Mouse (Mus musculus): Measurements from ENCODE around the gene Zfyve26. TPM values are rescaled to one million over a fixed set of nuclear protein-coding genes. Genes with fewer than 3 reads are reported as not detected.

Gene Zfyve26
- 11.5 and 16.1 TPM in 2 replicates for polyA plus RNA-seq (2012; rRNA removed)

DNA sequence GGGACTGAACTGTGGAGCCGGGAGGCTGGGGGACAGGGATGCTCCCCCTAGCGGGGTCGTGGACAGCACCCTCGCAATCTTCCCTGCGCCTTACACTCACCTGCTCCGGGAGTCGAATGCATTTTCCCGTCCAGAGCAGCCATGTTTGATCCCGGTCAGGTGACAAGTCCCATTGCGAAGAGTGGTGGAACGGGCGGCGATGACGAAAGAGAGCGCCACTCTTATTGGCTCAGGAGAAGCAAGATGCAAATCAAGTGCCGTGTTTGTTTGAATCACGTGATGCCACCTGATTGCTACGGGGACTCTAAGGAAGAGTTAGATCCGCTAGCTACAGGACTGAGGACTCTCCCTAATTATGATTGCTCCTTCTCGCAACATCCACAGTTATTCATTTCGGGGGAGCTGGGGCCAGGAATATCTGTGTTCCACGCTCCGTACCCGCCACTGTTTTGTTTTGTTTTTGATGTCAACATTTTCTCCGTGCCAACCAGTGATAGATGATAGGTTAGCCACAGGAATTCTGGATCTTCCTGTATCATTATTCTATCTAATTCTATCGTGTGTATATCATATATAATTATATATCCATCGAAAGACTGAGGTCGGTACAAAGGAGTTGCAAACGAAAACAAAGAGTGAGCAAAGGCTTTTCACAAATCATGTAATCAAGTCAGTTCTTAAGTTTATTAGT lies at the start of gene Zfyve26:
Zfyve26 (minus strand) TSS at position 179 of the 691 bp plus-strand sequence.

DNA sequence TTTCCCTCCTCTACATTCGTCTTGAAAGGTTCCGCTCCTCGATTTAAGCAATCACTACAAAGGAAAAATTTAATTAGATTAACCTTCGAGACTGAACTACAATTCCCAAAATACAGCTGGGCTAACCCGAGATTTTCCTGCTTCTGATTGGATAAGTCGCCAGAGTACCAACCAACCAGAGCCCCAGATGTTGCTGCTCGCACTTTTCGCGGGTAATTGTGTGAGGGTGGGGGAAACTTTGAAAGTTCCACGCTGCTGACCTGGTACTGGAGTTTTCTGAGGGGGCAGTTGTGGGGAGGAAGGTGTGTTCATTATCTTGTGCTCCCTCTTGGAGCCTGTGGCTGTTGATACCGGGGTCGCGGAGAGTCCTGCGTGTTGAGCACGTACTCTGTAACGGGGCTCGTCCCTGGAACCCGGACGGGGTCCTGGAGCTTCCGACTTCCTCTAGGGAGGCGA lies 1.0 kb upstream of the Zfyve26 start, which contains the start of gene Rad51b:
Rad51b (plus strand) TSS at position 162 of the 456 bp plus-strand sequence.

DNA sequence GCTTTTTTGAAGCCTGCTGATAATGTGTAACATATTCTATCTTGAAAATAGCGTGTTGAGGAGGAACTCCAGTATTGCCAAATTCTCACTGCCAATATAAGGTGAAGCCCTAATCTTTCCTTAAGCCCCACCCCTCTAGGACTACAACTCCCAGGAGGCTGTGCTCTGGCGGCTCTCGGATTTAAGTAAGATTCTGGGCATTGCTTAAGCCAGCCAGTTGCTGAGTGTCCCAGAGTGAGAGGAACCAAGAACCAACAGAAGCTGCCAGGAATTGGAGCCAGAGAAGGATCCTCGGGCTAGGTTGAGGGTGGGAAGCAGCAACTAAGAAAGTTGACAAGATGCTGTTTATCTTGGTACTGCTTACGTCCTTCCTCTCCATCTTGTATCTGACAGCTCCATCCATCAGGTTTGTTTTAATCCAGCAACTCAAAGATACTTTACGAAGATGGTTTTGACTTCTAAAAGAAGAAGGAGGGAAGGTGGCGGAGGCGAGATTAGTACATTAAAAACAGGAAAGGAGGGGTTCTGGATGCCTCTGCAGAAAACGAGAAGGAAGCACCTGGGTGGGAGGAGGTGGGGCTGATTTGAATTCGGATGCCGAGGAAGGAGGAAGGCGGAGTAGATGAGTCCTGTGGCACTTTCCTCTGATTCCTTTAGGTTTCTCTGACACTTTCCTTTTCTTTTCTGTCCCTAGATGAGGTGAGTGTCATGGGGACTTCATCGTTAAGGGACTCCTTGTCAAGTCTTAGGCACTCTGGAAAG lies 87.2 kb downstream of the Zfyve26 start, which contains the start of gene Rdh12:
Rdh12 (plus strand) TSS at position 212 of the 762 bp plus-strand sequence.

DNA sequence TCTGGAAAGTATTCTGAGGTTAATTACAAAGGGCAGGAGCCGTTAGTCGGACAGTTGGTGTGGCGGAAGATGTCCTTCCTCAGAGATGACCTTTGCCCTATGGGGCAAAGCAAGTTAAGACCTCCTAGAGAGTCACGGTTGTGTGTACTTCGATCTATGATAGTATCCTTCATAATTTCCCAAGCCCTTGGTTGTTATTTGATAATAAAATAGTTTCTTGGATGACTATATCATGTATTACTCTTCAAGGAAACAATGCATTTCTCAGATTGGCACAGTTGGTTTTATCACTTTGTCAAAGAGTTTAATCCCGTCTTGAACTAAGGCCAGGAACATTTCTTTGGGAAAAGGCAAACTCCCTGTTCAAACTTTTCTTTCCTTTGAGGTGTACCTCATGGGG lies 103.9 kb downstream of the Zfyve26 start, which contains the start of gene Rdh11:
Rdh11 (minus strand) TSS at position 101 of the 400 bp plus-strand sequence.

Other genes starting within 250 kb of the Zfyve26 start
- 14.6 and 18.7 TPM in 2 replicates for gene Pigh, start 206.7 kb downstream of the Zfyve26 start, polyA plus RNA-seq (2012; rRNA removed)
- 1.5 and 5.4 TPM in 2 replicates for gene Arg2, start 165.5 kb downstream of the Zfyve26 start, polyA plus RNA-seq (2012; rRNA removed)
- gene Vti1b, start 123.6 kb downstream of the Zfyve26 start, polyA plus RNA-seq (2012; rRNA removed), result 67.6 and 68.7 TPM in 2 replicates
- 7.7 and 8.8 TPM in 2 replicates for gene Rdh11, start 104.0 kb downstream of the Zfyve26 start, polyA plus RNA-seq (2012; rRNA removed)
- gene Rdh12, start 87.4 kb downstream of the Zfyve26 start, polyA plus RNA-seq (2012; rRNA removed), result 0.51 and 0.57 TPM in 2 replicates
- gene Rad51b, start 978 bp upstream of the Zfyve26 start, polyA plus RNA-seq (2012; rRNA removed), result 0.41 and 0.51 TPM in 2 replicates

Measured in colon, adult 2 months (tissue).